Mouse (Mus musculus): ENCODE data around the gene Mef2a. TPM values are rescaled to one million over a fixed set of nuclear protein-coding genes. Genes with fewer than 3 reads are reported as not detected.

The Mef2a gene
- total and polyA plus RNA-seq, 3 experiments, result 9.6 to 13.4 TPM; not detected in 1

DNA sequence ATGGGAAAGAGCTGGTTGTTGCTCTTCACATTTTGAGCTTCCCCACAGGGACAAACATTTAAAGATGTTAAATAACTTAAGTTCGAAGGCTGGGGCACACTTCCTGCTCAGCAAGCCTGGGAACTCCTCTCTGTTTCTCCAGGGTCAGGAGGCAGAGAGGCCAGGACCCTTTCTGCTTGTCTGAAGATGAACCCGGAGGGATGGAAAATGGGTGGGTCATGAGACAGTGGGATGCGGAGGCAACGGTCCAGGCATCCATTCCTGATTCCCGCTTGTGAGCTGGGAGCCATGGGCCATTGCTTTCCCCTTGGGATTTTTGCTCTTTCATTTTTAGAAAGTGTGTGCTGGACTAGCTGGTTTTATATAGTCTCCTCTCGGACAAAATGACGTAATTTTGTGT, 17.4 kb upstream of the Mef2a start:
- H3K4me1 ChIP-seq (ENCODE audit: control insufficient read depth in 1 of 2, insufficient read depth in 2 of 2, low read length in 2 of 2), result no peaks in the 10 kb centered on the region

DNA sequence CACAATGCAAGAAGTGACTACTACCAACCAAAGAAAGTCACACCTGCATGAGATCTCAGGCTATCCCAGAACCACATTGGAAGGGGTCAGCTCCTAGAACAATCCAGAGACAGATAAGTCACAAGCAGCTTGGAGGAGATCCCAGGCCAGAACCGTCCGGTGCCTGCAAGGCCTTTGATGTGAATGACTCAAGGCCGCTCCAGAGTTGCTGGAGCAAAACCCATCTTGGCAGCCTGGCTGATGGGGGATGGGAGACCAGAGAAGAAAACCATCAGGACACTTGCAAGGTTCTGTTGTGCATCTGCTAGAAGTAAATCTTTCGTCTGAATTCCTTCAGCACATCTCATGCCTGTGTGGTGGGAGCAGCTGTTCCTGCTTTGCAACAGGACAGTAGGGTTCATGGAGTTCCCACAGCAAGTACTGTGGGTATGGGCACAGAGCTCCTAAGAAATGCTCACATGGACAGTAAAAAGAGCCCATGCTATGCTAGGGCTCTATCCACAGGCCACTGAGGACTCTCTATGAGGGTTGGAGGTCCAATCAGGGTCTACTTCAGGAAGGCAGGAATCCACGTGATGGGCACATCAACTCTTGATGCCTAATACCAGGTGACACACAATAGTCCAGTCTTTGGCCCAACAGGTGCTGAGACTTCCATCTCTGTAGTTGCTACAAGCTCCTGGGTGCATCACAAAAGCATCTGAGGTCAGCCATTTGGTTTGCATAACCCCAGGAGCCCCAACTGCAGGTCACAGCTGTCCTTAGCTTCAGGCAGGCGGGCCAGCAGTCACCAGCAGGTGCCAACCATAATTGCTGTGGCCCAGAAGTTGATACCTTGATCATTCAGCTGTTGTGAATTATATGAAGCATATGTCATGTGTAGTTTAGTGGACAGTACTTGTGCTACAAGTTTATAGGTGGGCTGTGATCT, 12.5 kb upstream of the Mef2a start:
- H3K9ac ChIP-seq (ENCODE audit: control insufficient read depth, low read depth, low read length, poor library complexity, severe bottlenecking), result no peak overlapping the region
- no peak overlapping the region for H3K27ac ChIP-seq (ENCODE audit: control insufficient read depth, low read depth, low read length)
- DNase-seq (ENCODE audit: low read depth, low spot score), result no peak
- H3K79me2 ChIP-seq (ENCODE audit: control insufficient read depth, insufficient read depth, low read length, poor library complexity), result no peaks in the 10 kb centered on the region
- no peaks in the 10 kb centered on the region for H3K9me3 ChIP-seq (replicated peaks; ENCODE audit: insufficient read depth, low read length)
- H3K4me1 ChIP-seq (ENCODE audit: control insufficient read depth in 1 of 2, insufficient read depth in 2 of 2, low read length in 2 of 2), result peaks cover 0 to 8% of the 10 kb centered on the region in 2 experiments; a peak in 1 of 4 replicates
- peaks cover 0 to 2% of the 10 kb centered on the region in 2 experiments; a peak in 2 of 4 replicates for H3K27me3 ChIP-seq (ENCODE audit: control insufficient read depth in 1 of 2, insufficient read depth in 2 of 2, low read length in 2 of 2)
- TF ChIP-seq EP300 (IDR thresholded peaks at IDR 0.05; ENCODE audit: low read depth in 1 of 2, low read length in 2 of 2), result no peak
- TF ChIP-seq SIN3A (IDR thresholded peaks at IDR 0.05; ENCODE audit: low read length), result no peak
- TF ChIP-seq ZKSCAN1 (IDR thresholded peaks at IDR 0.05; ENCODE audit: low read depth, low read length), result no peak
- no peak for TF ChIP-seq MXI1 (IDR thresholded peaks at IDR 0.05; ENCODE audit: low read depth, low read length)
- TF ChIP-seq CHD2 (IDR thresholded peaks at IDR 0.05; ENCODE audit: low read length), result no peak
- no peak for TF ChIP-seq POLR2AphosphoS2 (IDR thresholded peaks at IDR 0.05; ENCODE audit: low read length)
- TF ChIP-seq GATA1 (IDR thresholded peaks at IDR 0.05; ENCODE audit: low read depth, low read length), result no peak
- TF ChIP-seq ZMIZ1 (IDR thresholded peaks at IDR 0.05; ENCODE audit: low read depth, low read length), result no peak
- H3K4me3 ChIP-seq (ENCODE audit: control insufficient read depth in 1 of 2, insufficient read depth in 1 of 2, low read depth in 2 of 2, low read length in 2 of 2), result no peak overlapping the region
- H3K36me3 ChIP-seq (ENCODE audit: control insufficient read depth in 1 of 2, insufficient read depth in 2 of 2, low read length in 2 of 2), result peaks cover 0 to 9% of the 10 kb centered on the region in 2 experiments; a peak in 2 of 4 replicates

More for the DNA sequence above, 17.4 kb upstream of the Mef2a start:
- Histone ChIP-seq H3K4me3 (ENCODE audit: control insufficient read depth in 1 of 2, insufficient read depth in 1 of 2, low read depth in 2 of 2, low read length in 2 of 2) (no peak overlapping the region), H3K79me2 (ENCODE audit: control insufficient read depth, insufficient read depth, low read length, poor library complexity) (no peaks in the 10 kb centered on the region), H3K9me3 (replicated peaks; ENCODE audit: insufficient read depth, low read length) (no peaks in the 10 kb centered on the region), H3K27ac (ENCODE audit: control insufficient read depth, low read depth, low read length) (no peak overlapping the region), H3K27me3 (ENCODE audit: control insufficient read depth in 1 of 2, insufficient read depth in 2 of 2, low read length in 2 of 2) (peaks cover 0 to 2% of the 10 kb centered on the region in 2 experiments; a peak in 2 of 4 replicates), H3K36me3 (ENCODE audit: control insufficient read depth in 1 of 2, insufficient read depth in 2 of 2, low read length in 2 of 2) (no peaks in the 10 kb centered on the region), H3K9ac (ENCODE audit: control insufficient read depth, low read depth, low read length, poor library complexity, severe bottlenecking) (no peak overlapping the region)
- TF ChIP-seq ZC3H11A (IDR thresholded peaks at IDR 0.05; ENCODE audit: low read depth, low read length) (no peak), GABPA (IDR thresholded peaks at IDR 0.05; ENCODE audit: low read depth, low read length) (no peak), ETS1 (IDR thresholded peaks at IDR 0.05; ENCODE audit: low read depth, low read length) (no peak), TAL1 (IDR thresholded peaks at IDR 0.05; ENCODE audit: low read length) (no peak), MEF2A (IDR thresholded peaks at IDR 0.05; ENCODE audit: extremely low read depth, insufficient replicate concordance, low read depth, low read length, poor library complexity, severe bottlenecking) (no peak), MAZ (IDR thresholded peaks at IDR 0.05; ENCODE audit: low read depth, low read length) (no peak), TBP (IDR thresholded peaks at IDR 0.05; ENCODE audit: low read depth, low read length) (no peak), UBTF (IDR thresholded peaks at IDR 0.05; ENCODE audit: borderline replicate concordance, insufficient read depth, low read depth, low read length) (no peak), CTCF (IDR thresholded peaks at IDR 0.05 in 2 of 3, conservative IDR thresholded peaks at IDR 0.05 in 1 of 3; ENCODE audit: control insufficient read depth in 1 of 3, insufficient read depth in 1 of 3, low read depth in 2 of 3, low read length in 3 of 3, poor library complexity in 1 of 3, severe bottlenecking in 1 of 3) (no peak), SIN3A (IDR thresholded peaks at IDR 0.05; ENCODE audit: low read length) (no peak), NELFE (IDR thresholded peaks at IDR 0.05; ENCODE audit: low read depth, low read length) (no peak), MXI1 (IDR thresholded peaks at IDR 0.05; ENCODE audit: low read depth, low read length) (no peak), KAT2A (conservative IDR thresholded peaks at IDR 0.05; ENCODE audit: low read depth, low read length) (no peak), JUND (IDR thresholded peaks at IDR 0.05; ENCODE audit: low read depth, low read length) (no peak), HCFC1 (IDR thresholded peaks at IDR 0.05; ENCODE audit: low read depth, low read length) (no peak), ZKSCAN1 (IDR thresholded peaks at IDR 0.05; ENCODE audit: low read depth, low read length) (no peak), TCF12 (IDR thresholded peaks at IDR 0.05; ENCODE audit: low read depth, low read length) (no peak), EP300 (IDR thresholded peaks at IDR 0.05; ENCODE audit: low read depth in 1 of 2, low read length in 2 of 2) (no peak)
- no peak for DNase-seq (ENCODE audit: low read depth, low spot score)

Data from MEL (cell line).